ENCODE assay signal across 11 mouse cellular contexts in the genomic region with DNA sequence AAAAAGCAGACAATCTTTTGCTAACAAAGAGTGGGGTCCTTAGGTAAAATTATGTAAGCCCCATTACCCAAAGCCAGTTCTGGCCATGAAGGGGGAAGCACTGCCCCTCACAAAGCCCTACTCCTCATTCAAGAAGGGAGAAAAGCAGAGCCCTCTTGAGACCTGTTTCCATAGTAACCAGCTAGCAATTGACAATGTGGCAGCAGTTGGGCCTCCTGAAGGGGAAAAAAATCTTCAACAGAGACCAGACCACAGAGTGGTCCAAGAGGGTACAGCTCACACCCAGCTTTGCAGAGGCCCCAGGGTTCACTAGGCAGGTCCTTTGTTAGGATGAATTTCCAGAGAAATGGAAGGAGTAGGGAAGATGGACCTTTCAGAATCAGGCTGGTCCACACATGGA.
DNase-seq lines count a peak whose midpoint lies in the region; ATAC-seq lines count a peak whose summit lies in the region.
"Had no signal": no experiment of that assay in that cellular context is flagged by ENCODE, and none has a peak within 500 bp of the region (broad histone marks: within the 10 kb centered on the region; RNA-seq: fewer than 3 reads in every experiment).

No protein-coding gene starts in this region.

- peak; percentile 76 for ATAC-seq in hindbrain, embryonic 13.5 days (ENCODE audit: low FRiP score)
- ATAC-seq in midbrain, embryonic 16.5 days = peak; percentile 90
- no peak for ATAC-seq in megakaryocyte, adult 5-6 weeks (ENCODE audit: poor library complexity, severe bottlenecking)
- ATAC-seq: intestine, postnatal 0 days; liver, embryonic 12.5 days had no signal

- H3K27ac ChIP-seq in embryonic facial prominence, embryonic 10.5 days (replicated peaks) = peak overlapping the region; percentile 80
- peak overlapping the region; percentile 77 for H3K27ac ChIP-seq in hindbrain, embryonic 13.5 days
- H3K27ac ChIP-seq in midbrain, embryonic 16.5 days (ENCODE audit: low read length) = peak overlapping the region; percentile 84
- H3K27ac ChIP-seq: liver, embryonic 12.5 days had no signal

- H3K4me3 ChIP-seq in embryonic facial prominence, embryonic 10.5 days = no peak overlapping the region; the same call in 1 of the 2 replicates
- no peak overlapping the region for H3K4me3 ChIP-seq in hindbrain, embryonic 13.5 days
- H3K4me3 ChIP-seq in midbrain, embryonic 16.5 days (ENCODE audit: low read depth, low read length) = no peak overlapping the region
- H3K4me3 ChIP-seq: liver, embryonic 12.5 days had no signal

- no peaks in the 10 kb centered on the region for H3K27me3 ChIP-seq in embryonic facial prominence, embryonic 10.5 days (replicated peaks; ENCODE audit: low read depth, poor library complexity, severe bottlenecking)
- H3K27me3 ChIP-seq in hindbrain, embryonic 13.5 days = no peaks in the 10 kb centered on the region
- no peaks in the 10 kb centered on the region for H3K27me3 ChIP-seq in midbrain, embryonic 16.5 days (ENCODE audit: control insufficient read depth, insufficient read depth, low read depth, low read length)
- H3K27me3 ChIP-seq: liver, embryonic 12.5 days had no signal

- peaks cover 20% of the 10 kb centered on the region for H3K4me1 ChIP-seq in embryonic facial prominence, embryonic 10.5 days
- peaks cover 18% of the 10 kb centered on the region for H3K4me1 ChIP-seq in hindbrain, embryonic 13.5 days (replicated peaks)
- H3K4me1 ChIP-seq in midbrain, embryonic 16.5 days (ENCODE audit: control insufficient read depth, insufficient read depth, low read length) = peaks cover 15% of the 10 kb centered on the region
- H3K4me1 ChIP-seq: liver, embryonic 12.5 days had no signal

- peak; percentile 27 for DNase-seq in brain, adult 2 months (ENCODE audit: low read depth, low spot score)
- DNase-seq in embryonic facial prominence, embryonic 10.5 days (ENCODE audit: low spot score) = peak; percentile 52
- no peak for DNase-seq in frontal cortex, postnatal 36 days (ENCODE audit: low spot score in 2 of 2)
- no peak for DNase-seq in thymus, postnatal 0 days (ENCODE audit: low spot score)
- DNase-seq in right cerebral cortex, adult 18-20 months = no peak
- DNase-seq: cerebellum, postnatal 36 days had no signal

- H3K4me2 ChIP-seq in hindbrain, embryonic 13.5 days = 0 out of 2 replicates have a peak overlapping the region, but pooled peaks have one; percentile 6
- H3K4me2 ChIP-seq in midbrain, embryonic 16.5 days (ENCODE audit: low read length) = no peak overlapping the region
- H3K4me2 ChIP-seq: liver, embryonic 12.5 days had no signal

- no peaks in the 10 kb centered on the region for H3K36me3 ChIP-seq in embryonic facial prominence, embryonic 10.5 days (replicated peaks)
- no peaks in the 10 kb centered on the region for H3K36me3 ChIP-seq in hindbrain, embryonic 13.5 days
- H3K36me3 ChIP-seq in midbrain, embryonic 16.5 days (ENCODE audit: control insufficient read depth, insufficient read depth, low read length) = no peaks in the 10 kb centered on the region
- H3K36me3 ChIP-seq: liver, embryonic 12.5 days had no signal

- no peaks in the 10 kb centered on the region for H3K9me3 ChIP-seq in embryonic facial prominence, embryonic 10.5 days
- no peaks in the 10 kb centered on the region for H3K9me3 ChIP-seq in hindbrain, embryonic 13.5 days
- no peaks in the 10 kb centered on the region for H3K9me3 ChIP-seq in midbrain, embryonic 16.5 days (replicated peaks; ENCODE audit: control insufficient read depth, low read length, poor library complexity, severe bottlenecking)
- H3K9me3 ChIP-seq: liver, embryonic 12.5 days had no signal

- no peak overlapping the region for H3K9ac ChIP-seq in hindbrain, embryonic 13.5 days
- no peak overlapping the region for H3K9ac ChIP-seq in midbrain, embryonic 16.5 days (ENCODE audit: low read depth, low read length)
- H3K9ac ChIP-seq: liver, embryonic 12.5 days had no signal

Comparison
In these comparisons a context has a peak if more than half of its experiments do, and no peak if none do; other contexts are left out.
1. DNase-seq: peak in brain, adult 2 months (single experiment) and embryonic facial prominence, embryonic 10.5 days (single experiment); none in frontal cortex, postnatal 36 days (0 of 2), thymus, postnatal 0 days (single experiment) and right cerebral cortex, adult 18-20 months (single experiment).
2. Peak in every context shown above with its lines, with median percentiles within 50 percentile points of each other: H3K27ac ChIP-seq.